Mouse (Mus musculus): ENCODE results near the gene Birc2. TPM values are rescaled to one million over a fixed set of nuclear protein-coding genes. Genes with fewer than 3 reads are reported as not detected.
A peak's percentile ranks its signal among the peaks of the same experiment; 100 is the strongest.
"Not testable (repeated sequence)": the region's sequence is repeated elsewhere in the genome, so short reads cannot be mapped to it uniquely, and the experiment has no call there.

Birc2 gene
- polyA plus RNA-seq, 1 experiment from 2014 or later = 48.9 TPM

DNA sequence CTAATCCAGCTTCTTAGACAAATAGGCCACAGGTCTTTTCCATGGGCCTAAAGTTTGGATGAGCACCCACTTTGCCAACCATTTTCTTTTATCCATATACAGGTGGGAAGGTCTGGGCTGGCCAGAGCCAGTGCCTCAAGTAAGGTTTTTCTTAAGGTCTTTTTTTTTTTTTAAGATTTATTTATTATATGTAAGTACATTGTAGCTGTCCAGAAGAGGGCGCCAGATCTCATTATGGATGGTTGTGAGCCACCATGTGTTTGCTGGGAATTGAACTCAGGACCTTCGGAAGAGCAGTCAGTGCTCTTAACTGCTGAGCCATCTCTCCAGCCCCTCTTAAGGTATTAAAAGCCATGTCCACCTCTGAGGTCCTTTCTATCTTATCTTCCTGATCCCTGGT is 30.1 kb upstream of the Birc2 start:
- ATAC-seq (ENCODE audit: low FRiP score) = not testable (repeated sequence)

DNA sequence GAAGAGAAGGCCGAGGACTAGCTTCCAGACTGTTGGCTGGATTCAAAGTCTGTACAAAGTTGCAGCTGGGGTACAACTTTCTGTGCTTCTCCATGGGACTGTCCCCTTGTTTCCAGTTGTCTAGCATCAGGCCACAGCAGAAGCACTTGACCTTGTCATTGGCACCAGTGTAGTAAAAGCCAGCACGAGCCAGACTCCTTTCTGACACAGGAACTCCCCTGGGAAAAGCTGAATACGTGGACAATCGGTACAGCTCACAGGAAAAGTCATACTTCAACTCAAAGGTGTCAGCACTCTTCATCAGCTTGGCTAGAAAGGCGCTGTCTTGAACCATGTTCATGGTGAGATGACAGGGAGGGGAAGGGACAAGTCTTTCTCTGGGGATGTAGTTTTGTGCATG is 24.1 kb upstream of the Birc2 start:
- ATAC-seq (ENCODE audit: low FRiP score) = no peak
- Histone ChIP-seq H3K9ac (no peak overlapping the region), H3K4me3 (replicated peaks) (no peak overlapping the region), H3K9me3 (no peaks in the 10 kb centered on the region), H3K36me3 (replicated peaks) (no peaks in the 10 kb centered on the region), H3K4me2 (no peak overlapping the region), H3K27ac (no peak overlapping the region), H3K4me1 (no peaks in the 10 kb centered on the region), H3K27me3 (no peaks in the 10 kb centered on the region)
- WGBS = 89% methylated on average over 5 of the region's 5 CpGs

More for the DNA sequence above, 30.1 kb upstream of the Birc2 start:
- not testable (repeated sequence) for H3K9me3 ChIP-seq; H3K4me1 ChIP-seq; H3K27ac ChIP-seq; H3K4me2 ChIP-seq; H3K4me3 ChIP-seq (replicated peaks); H3K9ac ChIP-seq; H3K27me3 ChIP-seq; H3K36me3 ChIP-seq (replicated peaks)
- 81% methylated on average over 2 of the region's 2 CpGs for WGBS

DNA sequence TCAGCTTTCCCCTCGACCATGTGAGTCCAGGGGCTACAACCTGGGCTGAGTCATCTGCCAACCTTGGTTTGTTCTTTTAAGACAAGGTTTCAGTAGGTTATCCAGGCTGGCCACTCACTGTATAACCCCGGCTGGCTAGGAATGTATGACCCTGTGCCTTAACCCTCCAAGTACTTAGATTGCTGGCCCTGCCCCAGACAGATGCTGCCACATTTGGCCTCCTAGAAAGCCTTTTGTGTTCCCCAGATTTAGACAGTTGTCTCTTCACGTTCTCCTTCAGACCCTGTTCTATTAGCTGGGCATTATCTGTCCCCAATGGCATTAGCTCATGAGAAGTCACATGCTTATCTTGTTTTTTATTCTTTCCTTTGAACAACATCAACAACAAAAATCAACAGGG is 19.0 kb upstream of the Birc2 start:
- no peaks in the 10 kb centered on the region for H3K36me3 ChIP-seq (replicated peaks)
- no peak overlapping the region for H3K4me2 ChIP-seq
- no peaks in the 10 kb centered on the region for H3K27me3 ChIP-seq
- no peak overlapping the region for H3K27ac ChIP-seq
- no peak overlapping the region for H3K9ac ChIP-seq
- H3K9me3 ChIP-seq = no peaks in the 10 kb centered on the region
- H3K4me1 ChIP-seq = no peaks in the 10 kb centered on the region
- 64% methylated on average over 3 of the region's 3 CpGs for WGBS
- no peak for ATAC-seq (ENCODE audit: low FRiP score)
- no peak overlapping the region for H3K4me3 ChIP-seq (replicated peaks)

DNA sequence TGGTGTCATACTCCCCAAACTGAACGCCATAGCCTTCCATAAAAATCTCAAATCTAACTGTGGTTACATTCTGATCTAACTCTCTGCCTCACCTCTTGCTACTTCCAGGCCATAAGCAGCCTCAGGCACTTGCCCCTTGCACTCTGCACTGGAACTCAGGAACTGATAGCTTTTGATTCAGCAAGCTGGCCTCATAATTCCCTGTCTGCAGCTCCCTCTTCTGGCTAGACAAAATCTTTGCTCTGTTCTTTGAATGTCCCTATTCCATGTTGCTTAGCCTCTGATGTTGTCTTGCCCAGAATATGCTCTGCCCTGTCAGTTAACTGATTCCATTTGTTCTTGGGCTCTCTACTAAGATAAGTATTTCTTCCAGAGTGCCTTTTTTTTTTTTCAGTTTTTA is 18.5 kb upstream of the Birc2 start:
- Histone ChIP-seq H3K4me1 (no peaks in the 10 kb centered on the region), H3K27ac (no peak overlapping the region), H3K9ac (no peak overlapping the region), H3K36me3 (replicated peaks) (no peaks in the 10 kb centered on the region), H3K27me3 (no peaks in the 10 kb centered on the region), H3K4me3 (replicated peaks) (no peak overlapping the region), H3K4me2 (no peak overlapping the region), H3K9me3 (no peaks in the 10 kb centered on the region)
- no peak for ATAC-seq (ENCODE audit: low FRiP score)
- 65% methylated on average over 1 of the region's 1 CpGs for WGBS

DNA sequence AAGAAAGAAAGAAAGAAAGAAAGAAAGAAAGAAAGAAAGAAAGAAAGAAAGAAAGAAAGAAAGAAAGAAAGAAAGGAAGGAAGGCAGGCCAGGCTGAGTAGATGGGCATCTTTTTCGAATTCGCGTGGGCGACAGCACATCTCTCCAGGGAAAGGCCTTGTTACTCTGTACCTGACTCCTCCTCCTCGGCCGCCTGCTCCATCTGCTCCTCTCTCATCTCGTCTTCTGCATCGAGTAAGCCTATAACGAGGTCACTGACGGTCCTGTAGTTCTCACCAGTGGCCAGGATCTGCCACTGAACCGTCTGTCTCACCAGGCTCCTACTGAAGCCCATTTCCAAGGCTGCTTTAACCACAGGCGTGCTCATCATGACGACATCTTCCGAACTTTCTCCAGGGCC is 17.3 kb upstream of the Birc2 start:
- H3K27ac ChIP-seq; H3K27me3 ChIP-seq; H3K9me3 ChIP-seq; ATAC-seq (ENCODE audit: low FRiP score); H3K9ac ChIP-seq; H3K4me1 ChIP-seq; H3K4me2 ChIP-seq; H3K36me3 ChIP-seq (replicated peaks); H3K4me3 ChIP-seq (replicated peaks): not testable (repeated sequence)
- 74% methylated on average over 14 of the region's 14 CpGs for WGBS

DNA sequence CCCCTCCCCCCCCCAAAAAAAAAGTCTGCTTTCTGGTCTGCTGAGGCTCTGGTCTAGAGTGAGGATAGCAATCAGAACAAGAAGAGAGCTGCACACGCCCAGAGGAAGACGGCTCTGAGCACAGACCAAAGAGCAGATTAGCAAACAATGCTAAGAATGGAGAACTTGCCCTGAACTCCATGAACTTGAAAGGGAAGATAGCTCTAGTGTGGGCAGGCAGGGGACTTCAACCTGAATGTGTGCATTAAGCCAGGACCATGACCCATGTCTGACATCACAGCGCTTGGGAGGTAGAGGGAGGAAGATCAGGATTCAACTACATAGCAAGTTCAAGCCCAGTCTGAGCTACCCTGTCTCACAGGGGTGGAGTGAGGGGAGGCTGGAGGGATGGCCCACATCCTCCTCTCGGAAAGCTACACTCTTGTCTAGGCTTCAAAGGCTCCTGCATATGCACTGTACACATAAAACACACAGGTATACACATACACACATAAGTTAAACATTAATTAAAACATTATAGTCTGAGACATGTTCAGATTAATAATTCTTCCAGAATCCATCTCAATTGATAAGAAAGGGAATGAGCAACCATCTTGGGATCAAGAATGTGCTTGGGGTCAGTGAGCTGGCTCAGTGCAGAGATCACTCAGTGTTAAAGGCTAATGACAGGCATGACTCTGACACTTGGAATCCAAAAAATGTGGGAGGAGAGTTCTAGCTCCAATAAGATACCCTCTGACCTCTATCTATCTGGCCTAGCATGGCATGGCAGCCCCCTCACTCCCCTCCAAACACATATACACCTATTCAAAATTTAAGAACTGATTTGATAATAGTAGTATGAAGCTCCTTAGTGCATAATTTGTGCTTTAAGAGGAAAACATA is 15.7 kb upstream of the Birc2 start:
- no peak overlapping the region for H3K4me3 ChIP-seq (replicated peaks)
- H3K9me3 ChIP-seq = no peaks in the 10 kb centered on the region
- no peaks in the 10 kb centered on the region for H3K27me3 ChIP-seq
- H3K4me1 ChIP-seq = no peaks in the 10 kb centered on the region
- H3K36me3 ChIP-seq (replicated peaks) = no peaks in the 10 kb centered on the region
- WGBS = 80% methylated on average over 4 of the region's 4 CpGs
- no peak overlapping the region for H3K9ac ChIP-seq
- H3K4me2 ChIP-seq = no peak overlapping the region
- ATAC-seq (ENCODE audit: low FRiP score) = no peak
- no peak overlapping the region for H3K27ac ChIP-seq

DNA sequence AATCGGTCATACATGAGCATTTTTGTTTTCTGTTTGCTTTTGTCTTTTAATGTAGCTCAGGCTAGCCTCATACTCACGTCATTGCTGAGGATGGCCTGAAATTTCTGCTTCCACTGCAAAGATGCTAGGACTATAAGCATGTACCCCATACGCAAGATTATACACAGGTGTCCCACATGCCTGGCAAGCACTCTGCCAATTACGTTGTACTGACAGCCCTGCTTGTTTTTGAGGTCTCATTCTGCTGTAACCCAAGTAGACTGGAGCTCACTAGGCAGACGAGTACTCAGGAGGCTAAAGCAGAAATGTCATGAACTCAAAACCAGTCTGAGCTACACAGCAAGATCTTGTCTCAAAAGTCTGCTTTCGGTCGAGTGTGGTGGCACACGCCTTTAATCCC is 15.0 kb upstream of the Birc2 start:
- Histone ChIP-seq H3K4me2 (no peak overlapping the region), H3K27me3 (no peaks in the 10 kb centered on the region), H3K27ac (no peak overlapping the region), H3K36me3 (replicated peaks) (no peaks in the 10 kb centered on the region), H3K4me3 (replicated peaks) (no peak overlapping the region), H3K4me1 (no peaks in the 10 kb centered on the region), H3K9me3 (no peaks in the 10 kb centered on the region), H3K9ac (no peak overlapping the region)
- ATAC-seq (ENCODE audit: low FRiP score) = no peak
- 91% methylated on average over 8 of the region's 8 CpGs for whole genome bisulfite sequencing

DNA sequence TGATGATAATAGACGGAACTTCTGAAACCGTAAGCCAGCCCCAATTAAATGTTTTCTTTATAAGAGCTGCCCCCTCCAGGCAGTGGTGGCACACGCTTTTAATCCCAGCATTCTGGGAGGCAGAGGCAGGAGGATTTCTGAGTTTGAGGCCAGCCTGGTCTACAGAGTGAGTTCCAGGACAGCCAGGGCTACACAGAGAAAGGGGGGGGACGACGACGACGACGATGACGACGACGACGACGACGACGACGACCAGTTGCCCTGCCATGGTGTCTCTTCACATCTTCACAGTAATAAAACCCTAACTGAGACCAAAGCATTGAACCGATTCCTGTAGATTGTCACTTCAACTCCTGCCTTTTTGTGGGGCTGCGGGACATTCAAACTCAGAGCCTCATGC is 11.3 kb upstream of the Birc2 start:
- ATAC-seq (ENCODE audit: low FRiP score) = no peak

DNA sequence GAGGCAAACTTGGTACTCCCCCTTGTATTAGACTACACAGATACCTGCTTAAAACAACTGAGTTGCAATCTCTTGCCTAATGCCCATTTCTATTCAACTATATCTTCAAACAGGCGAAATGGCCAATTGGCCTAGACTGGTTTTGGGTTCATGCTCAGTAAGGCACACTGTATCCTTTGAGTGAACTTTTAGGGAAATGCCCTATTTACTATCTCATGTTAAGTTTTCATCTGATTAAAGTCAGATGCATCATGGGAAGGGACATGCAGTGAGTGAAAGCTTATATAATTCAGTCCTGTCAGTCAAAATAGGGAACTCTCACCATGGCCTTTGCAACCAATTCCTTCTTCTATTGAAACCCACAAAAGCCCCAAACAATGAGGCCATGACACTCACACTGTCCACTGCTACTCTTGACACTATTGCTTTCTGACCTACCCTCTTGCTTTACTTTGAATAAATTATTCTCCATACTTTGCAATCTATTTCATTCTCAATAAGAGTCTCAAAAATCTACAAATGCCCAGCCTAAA is 9.9 kb upstream of the Birc2 start:
- Histone ChIP-seq H3K4me2 (no peak overlapping the region), H3K9me3 (no peaks in the 10 kb centered on the region), H3K27ac (no peak overlapping the region), H3K36me3 (replicated peaks) (no peaks in the 10 kb centered on the region), H3K4me3 (replicated peaks) (no peak overlapping the region), H3K9ac (no peak overlapping the region), H3K27me3 (no peaks in the 10 kb centered on the region), H3K4me1 (no peaks in the 10 kb centered on the region)
- WGBS = 93% methylated on average over 1 of the region's 1 CpGs
- no peak for ATAC-seq (ENCODE audit: low FRiP score)

More for the DNA sequence above, 11.3 kb upstream of the Birc2 start:
- Histone ChIP-seq H3K9me3 (no peaks in the 10 kb centered on the region), H3K4me2 (no peak overlapping the region), H3K4me1 (no peaks in the 10 kb centered on the region), H3K9ac (no peak overlapping the region), H3K36me3 (replicated peaks) (no peaks in the 10 kb centered on the region), H3K27me3 (no peaks in the 10 kb centered on the region), H3K27ac (no peak overlapping the region), H3K4me3 (replicated peaks) (no peak overlapping the region)
- WGBS = 94% methylated on average over 16 of the region's 18 CpGs

DNA sequence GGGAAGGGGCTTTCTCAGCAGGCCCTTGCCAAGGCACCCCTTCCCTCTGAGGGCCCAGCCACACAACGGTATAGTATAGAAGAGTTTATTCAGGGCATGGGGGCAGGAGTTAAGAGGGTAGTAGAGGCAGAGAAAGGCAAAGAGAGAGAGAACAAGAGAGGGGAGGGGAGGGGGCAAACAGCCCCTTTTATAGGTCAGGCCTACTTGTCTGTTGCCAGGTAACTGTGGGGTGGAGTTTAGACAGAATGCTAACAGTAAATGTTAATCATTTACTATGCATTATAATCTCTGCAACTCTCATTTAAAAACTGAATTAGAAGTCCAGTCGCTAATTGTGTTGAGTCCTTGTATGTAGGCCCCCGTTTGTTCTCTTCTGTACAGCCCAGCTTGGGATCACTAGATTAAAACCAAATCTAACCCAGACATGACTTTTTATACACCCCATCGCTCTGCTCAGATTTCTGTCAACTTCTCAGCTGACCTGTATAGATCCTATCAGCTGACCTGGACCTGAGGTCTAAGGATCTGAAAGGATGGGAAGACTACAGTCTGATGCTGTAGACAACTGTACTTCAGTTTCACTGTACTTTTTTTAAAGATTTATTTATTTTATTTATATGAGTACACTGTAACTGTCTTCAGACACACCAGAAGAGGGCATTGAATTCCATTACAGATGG is 8.5 kb upstream of the Birc2 start:
- 78% methylated on average over 4 of the region's 4 CpGs for whole genome bisulfite sequencing
- no peaks in the 10 kb centered on the region for H3K27me3 ChIP-seq
- H3K9me3 ChIP-seq = no peaks in the 10 kb centered on the region
- H3K4me2 ChIP-seq = no peak overlapping the region
- no peak overlapping the region for H3K9ac ChIP-seq
- no peaks in the 10 kb centered on the region for H3K4me1 ChIP-seq
- H3K27ac ChIP-seq = no peak overlapping the region
- no peaks in the 10 kb centered on the region for H3K36me3 ChIP-seq (replicated peaks)
- no peak for ATAC-seq (ENCODE audit: low FRiP score)
- H3K4me3 ChIP-seq (replicated peaks) = no peak overlapping the region

DNA sequence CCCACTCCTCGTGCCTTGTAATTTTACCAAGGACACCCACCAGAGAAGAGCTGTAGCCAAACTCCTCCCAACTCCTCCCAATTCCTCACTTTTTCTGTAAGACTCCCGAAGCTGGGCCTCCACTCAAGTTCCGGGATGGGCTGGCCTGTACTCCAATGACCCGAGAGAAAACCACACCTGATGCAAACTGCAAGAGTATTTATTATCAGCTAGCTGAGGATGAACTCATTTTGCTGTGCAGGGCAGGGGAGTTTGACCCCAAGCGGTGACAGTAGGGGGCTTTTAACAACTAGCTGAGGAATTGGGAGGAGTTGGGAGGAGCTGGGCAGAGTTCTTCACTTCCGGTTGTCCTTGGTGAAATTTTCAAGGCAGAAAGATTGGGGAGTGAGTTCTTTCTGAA is 4.4 kb upstream of the Birc2 start:
- Histone ChIP-seq H3K4me3 (replicated peaks) (no peak overlapping the region), H3K9ac (no peak overlapping the region), H3K27me3 (no peaks in the 10 kb centered on the region), H3K4me1 (peaks cover 4% of the 10 kb centered on the region; the same call in 1 of the 2 replicates), H3K4me2 (no peak overlapping the region), H3K27ac (no peak overlapping the region), H3K36me3 (replicated peaks) (no peaks in the 10 kb centered on the region), H3K9me3 (no peaks in the 10 kb centered on the region)
- WGBS = 76% methylated on average over 6 of the region's 6 CpGs
- ATAC-seq (ENCODE audit: low FRiP score) = no peak

DNA sequence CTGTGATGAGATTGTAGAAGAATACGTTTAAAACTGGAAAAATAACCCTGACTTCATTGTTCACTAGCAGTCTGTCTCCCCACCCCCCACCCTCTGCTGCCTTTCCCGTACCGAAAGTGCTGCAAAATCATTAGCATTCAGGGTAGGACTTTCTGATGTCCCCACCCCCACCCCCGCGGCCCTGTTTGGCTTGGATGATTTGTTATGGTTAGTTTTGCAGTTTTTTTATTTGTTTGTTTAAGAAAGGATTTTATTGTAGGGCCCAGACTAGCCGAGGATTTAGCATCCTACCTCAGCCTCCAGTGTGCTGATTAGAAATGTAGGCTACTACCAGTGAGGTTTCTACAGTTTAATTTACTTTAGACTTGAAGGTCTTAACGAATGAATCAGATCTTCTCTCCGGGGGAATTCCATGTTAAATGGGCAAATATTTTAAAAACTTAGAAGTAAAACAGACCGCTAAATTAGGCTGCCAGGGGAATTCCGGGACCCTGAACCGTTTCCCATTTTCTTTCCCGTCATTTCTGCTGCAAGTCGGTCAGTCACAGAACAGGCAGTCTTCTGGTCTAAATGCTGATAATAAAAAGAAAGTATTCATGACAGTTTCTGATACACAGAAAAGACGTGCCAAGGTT is 1.1 kb upstream of the Birc2 start:
- no peaks in the 10 kb centered on the region for H3K9me3 ChIP-seq
- H3K4me3 ChIP-seq (replicated peaks) = peak overlapping the region; percentile 60
- H3K27me3 ChIP-seq = no peaks in the 10 kb centered on the region
- peaks cover 17% of the 10 kb centered on the region for H3K4me1 ChIP-seq
- H3K4me2 ChIP-seq = peak overlapping the region; percentile 67
- peaks cover 14% of the 10 kb centered on the region for H3K36me3 ChIP-seq (replicated peaks)
- WGBS = 22% methylated on average over 14 of the region's 14 CpGs
- peak; percentile 9 for ATAC-seq (ENCODE audit: low FRiP score)
- H3K9ac ChIP-seq = peak overlapping the region; percentile 81
- peak overlapping the region; percentile 99 for H3K27ac ChIP-seq

Data from forebrain, embryonic 12.5 days (tissue).